Mouse (Mus musculus) small intestine, adult 2 months (tissue): ENCODE measurements around the gene Rcc2.

ENCODE experiments used
- CTCF ChIP-seq: fragments of 200-500 bp; IDR thresholded peaks from 2 replicates; pipeline ENCODE4 v1.5.1; 2012; ENCODE audit warnings: low read depth, mild to moderate bottlenecking, control low read depth, inconsistent platforms, low read length, moderate library complexity, mixed read lengths; ENCODE audit not compliant: insufficient replicate concordance, insufficient read length; ENCODE audit errors: extremely low read depth
- POLR2A ChIP-seq: fragments of 200-500 bp; IDR thresholded peaks from 2 replicates; pipeline ENCODE4 v1.6.1; 2012; ENCODE audit warnings: low read depth, mild to moderate bottlenecking, control low read depth, inconsistent platforms, low read length, moderate library complexity

DNA sequence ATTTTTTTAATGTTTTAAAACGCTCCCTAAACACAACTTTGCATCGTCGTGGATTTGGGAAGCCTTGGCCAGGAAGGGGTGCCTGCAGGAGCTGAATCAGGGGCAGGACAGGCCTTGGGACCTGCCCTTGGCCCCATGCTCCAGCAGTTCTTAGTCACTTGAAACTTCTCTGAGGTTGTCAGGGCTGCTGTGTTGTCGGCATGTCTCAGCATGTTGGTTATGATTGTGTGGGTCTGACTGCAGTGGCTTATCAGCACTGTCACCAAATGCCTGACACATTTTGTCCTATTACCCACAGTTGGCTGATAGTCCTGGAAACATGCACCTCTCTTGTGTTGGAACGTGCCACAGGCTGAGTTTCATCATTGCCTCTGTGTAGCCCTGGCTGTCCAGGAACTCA, 19.8 kb downstream of the Rcc2 start:
- no peak for TF ChIP-seq CTCF
- no peak for TF ChIP-seq POLR2A
